Mouse (Mus musculus): Measurements from ENCODE around the gene Sdha.

GRCm38 (mm10) chr13:74316789-74317169, 33.3 kb downstream of the Sdha start:
- TF ChIP-seq CTCF (IDR thresholded peaks at IDR 0.05; ENCODE audit: low read depth, low read length) (no peak), GATA1 (IDR thresholded peaks at IDR 0.05; ENCODE audit: borderline replicate concordance, low read length) (no peak)

Data from G1E (cell line).